Mouse (Mus musculus): Measurements from ENCODE around the gene Gm21974. TPM values are rescaled to one million over a fixed set of nuclear protein-coding genes. Genes with fewer than 3 reads are reported as not detected.
"Not testable (repeated sequence)": the region's sequence is repeated elsewhere in the genome, so short reads cannot be mapped to it uniquely, and the experiment has no call there.

The Gm21974 gene
- polyA plus RNA-seq, 1 experiment from 2014 or later: not detected

DNA sequence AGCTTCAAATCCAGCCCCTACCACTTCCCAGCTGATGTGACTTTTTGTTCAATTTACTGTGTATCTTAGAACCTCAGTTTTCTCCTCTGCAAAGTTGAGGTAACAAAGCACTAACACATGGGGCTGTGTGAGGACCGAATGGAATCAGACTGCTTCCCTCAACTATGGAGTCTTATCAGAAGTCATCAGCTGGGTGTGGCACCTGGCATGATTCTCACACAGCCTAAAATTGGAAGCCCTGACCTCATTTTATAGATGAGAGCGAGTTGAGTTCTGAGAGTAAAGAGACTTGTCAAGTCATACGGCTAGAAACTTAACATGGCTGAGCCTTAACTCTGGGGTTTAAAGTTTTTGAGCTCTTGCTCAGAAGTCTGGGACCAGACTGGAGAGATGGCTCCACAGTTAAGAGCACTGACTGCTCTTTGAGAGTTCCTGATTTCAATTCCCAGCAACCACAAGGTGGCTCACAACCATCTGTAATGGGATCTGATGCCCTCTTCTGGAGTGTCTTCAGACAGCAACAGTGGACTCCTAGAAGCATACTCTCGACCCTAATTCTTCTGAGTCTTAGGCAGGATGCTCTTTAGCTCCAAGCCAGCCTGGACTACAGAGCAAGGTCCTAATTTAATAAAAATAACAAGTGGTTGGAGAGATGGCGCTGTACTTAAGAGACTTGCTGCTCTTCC, 25.0 kb downstream of the Gm21974 start:
- Histone ChIP-seq H3K9me3 (no peaks in the 10 kb centered on the region), H3K36me3 (peaks cover 60% of the 10 kb centered on the region), H3K27ac (replicated peaks) (no peak overlapping the region), H3K27me3 (no peaks in the 10 kb centered on the region), H3K4me3 (no peak overlapping the region), H3K4me1 (replicated peaks) (peaks cover 33% of the 10 kb centered on the region), H3K4me2 (no peak overlapping the region), H3K9ac (no peak overlapping the region)
- no peak for ATAC-seq (ENCODE audit: low read depth)
- 86% methylated on average over 5 of the region's 5 CpGs for WGBS

DNA sequence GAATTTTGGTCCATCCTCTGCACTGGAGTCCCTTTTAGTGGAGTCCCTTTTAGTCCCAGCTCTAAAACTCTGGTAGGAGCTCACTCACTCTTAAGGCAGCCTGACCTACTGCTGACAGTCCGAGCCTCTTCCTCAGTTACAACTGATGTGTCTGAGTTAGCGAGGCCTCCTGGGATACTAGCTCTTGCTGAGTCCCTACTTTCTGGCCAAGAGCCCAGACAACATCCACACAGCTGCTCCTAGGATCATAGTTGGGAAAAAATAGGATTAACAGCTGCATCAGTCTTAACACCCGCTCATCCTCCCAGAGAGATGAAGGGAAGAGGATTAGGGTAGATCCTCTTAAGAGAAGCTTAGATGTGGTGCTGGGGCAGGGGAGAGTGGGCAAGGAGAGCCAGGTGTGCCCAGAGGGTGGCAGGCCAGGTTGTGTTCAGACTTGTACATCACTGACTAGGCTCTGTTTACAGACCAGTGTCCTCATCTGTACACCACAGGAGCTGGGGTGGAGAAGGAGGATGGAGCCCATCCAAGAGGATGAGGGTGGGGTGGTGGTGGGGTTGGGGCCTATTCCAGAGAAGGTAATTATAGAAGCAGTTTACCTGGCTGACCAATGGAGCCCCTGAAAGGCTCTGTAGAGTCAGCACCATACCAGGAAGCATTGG, 26.0 kb downstream of the Gm21974 start:
- WGBS: 73% methylated on average over 3 of the region's 3 CpGs
- Histone ChIP-seq H3K9me3 (no peaks in the 10 kb centered on the region), H3K9ac (no peak overlapping the region), H3K4me2 (no peak overlapping the region), H3K27me3 (no peaks in the 10 kb centered on the region), H3K4me3 (no peak overlapping the region), H3K36me3 (peaks cover 67% of the 10 kb centered on the region), H3K27ac (replicated peaks) (peak overlapping the region; percentile 64), H3K4me1 (replicated peaks) (peaks cover 29% of the 10 kb centered on the region)
- ATAC-seq (ENCODE audit: low read depth): no peak

GRCm38 (mm10) chr7:127867641-127868040, 27.6 kb downstream of the Gm21974 start:
- Histone ChIP-seq H3K36me3 (peaks cover 70% of the 10 kb centered on the region), H3K4me1 (replicated peaks) (peaks cover 12% of the 10 kb centered on the region), H3K27ac (replicated peaks) (no peak overlapping the region), H3K9ac (no peak overlapping the region), H3K9me3 (no peaks in the 10 kb centered on the region), H3K27me3 (no peaks in the 10 kb centered on the region), H3K4me3 (no peak overlapping the region), H3K4me2 (no peak overlapping the region)
- no peak for ATAC-seq (ENCODE audit: low read depth)
- 97% methylated on average over 18 of the region's 18 CpGs for WGBS

DNA sequence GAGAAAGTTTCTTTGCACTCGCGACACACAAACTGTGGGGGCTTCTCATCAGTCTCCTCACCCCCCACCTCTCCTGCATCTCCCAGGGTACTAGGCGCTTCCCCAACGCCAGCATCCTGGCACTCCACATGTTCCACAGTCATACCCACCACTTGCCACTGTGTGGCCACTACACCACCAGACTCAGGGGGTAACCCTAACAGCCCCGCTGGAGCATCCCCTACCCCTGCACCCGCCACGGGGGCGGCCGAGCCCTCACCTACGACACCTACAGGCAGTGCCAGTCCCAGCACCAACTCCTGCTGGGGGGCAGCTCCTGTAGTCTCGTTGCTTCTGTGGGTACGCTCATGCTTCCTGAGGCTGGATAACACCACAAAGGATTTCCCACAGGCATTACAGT, 28.8 kb downstream of the Gm21974 start:
- Histone ChIP-seq H3K27me3 (no peaks in the 10 kb centered on the region), H3K36me3 (peaks cover 64% of the 10 kb centered on the region), H3K4me2 (no peak overlapping the region), H3K27ac (replicated peaks) (no peak overlapping the region), H3K4me3 (no peak overlapping the region), H3K4me1 (replicated peaks) (peaks cover 12% of the 10 kb centered on the region), H3K9me3 (no peaks in the 10 kb centered on the region), H3K9ac (no peak overlapping the region)
- ATAC-seq (ENCODE audit: low read depth): no peak
- WGBS: 93% methylated on average over 12 of the region's 12 CpGs

- no peaks in the 10 kb centered on the region for H3K4me1 ChIP-seq (replicated peaks)
- WGBS: 91% methylated on average over 6 of the region's 6 CpGs
- no peak overlapping the region for H3K4me2 ChIP-seq
- no peaks in the 10 kb centered on the region for H3K9me3 ChIP-seq
- no peak overlapping the region for H3K27ac ChIP-seq (replicated peaks)
- no peaks in the 10 kb centered on the region for H3K27me3 ChIP-seq
- ATAC-seq (ENCODE audit: low read depth): no peak
- peaks cover 7% of the 10 kb centered on the region; the same call in 1 of the 2 replicates for H3K36me3 ChIP-seq
- no peak overlapping the region for H3K4me3 ChIP-seq
- no peak overlapping the region for H3K9ac ChIP-seq
These were observed 37.0 kb downstream of the Gm21974 start for GRCm38 (mm10) chr7:127858258-127858657.

- no peak for ATAC-seq (ENCODE audit: low read depth)
- Histone ChIP-seq H3K36me3 (no peaks in the 10 kb centered on the region), H3K9ac (no peak overlapping the region), H3K4me2 (no peak overlapping the region), H3K27ac (replicated peaks) (no peak overlapping the region), H3K9me3 (no peaks in the 10 kb centered on the region), H3K4me1 (replicated peaks) (no peaks in the 10 kb centered on the region), H3K4me3 (no peak overlapping the region), H3K27me3 (no peaks in the 10 kb centered on the region)
- WGBS: 76% methylated on average over 5 of the region's 5 CpGs
These were observed 44.3 kb downstream of the Gm21974 start for GRCm38 (mm10) chr7:127850906-127851305.

DNA sequence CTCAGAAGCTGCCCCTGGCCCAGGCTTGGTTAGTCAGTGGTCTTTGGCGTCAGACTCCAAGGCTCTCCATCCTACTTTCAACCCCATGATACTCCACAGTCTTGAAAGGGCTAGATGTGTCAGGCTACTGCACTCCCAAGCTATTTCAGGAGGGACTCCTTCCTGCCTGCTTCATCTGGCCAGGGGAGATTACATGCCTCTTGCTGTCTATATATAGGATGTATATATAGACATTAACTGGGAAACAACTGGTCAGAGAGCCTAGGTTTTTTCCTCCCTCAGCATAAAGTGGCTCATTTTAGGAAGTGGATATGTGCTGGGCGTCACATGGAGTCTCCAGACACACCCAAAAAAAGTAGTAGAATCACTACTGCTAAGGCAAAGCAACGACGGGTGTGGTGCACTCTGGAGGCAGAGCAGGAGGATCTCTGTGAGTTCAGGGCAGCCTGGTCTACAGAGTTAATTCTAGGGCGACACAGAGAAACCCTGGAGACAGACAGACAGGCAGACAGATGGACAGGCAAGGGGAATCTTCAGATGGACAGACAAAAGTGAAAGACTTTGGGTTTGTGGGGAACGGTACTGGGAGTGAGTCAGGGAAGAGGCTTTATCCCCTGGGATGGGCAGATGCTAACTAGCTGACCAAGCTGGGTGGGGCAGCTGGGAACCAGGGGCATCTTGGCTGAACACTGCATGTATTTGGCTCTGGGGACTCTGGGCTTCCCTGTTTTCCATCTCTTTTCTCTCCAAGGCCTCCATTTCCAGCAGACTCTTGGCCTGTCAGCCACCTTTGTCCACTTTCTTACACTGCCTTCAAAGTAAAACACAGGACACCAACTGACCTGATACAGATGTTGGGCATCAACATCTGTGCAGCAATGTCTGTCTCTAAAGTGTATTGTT, 45.0 kb downstream of the Gm21974 start:
- no peak for ATAC-seq (ENCODE audit: low read depth)
- no peak overlapping the region for H3K9ac ChIP-seq
- H3K4me3 ChIP-seq: no peak overlapping the region
- no peaks in the 10 kb centered on the region for H3K4me1 ChIP-seq (replicated peaks)
- WGBS: 80% methylated on average over 6 of the region's 6 CpGs
- no peaks in the 10 kb centered on the region for H3K9me3 ChIP-seq
- no peaks in the 10 kb centered on the region for H3K36me3 ChIP-seq
- no peak overlapping the region for H3K27ac ChIP-seq (replicated peaks)
- no peaks in the 10 kb centered on the region for H3K27me3 ChIP-seq
- no peak overlapping the region for H3K4me2 ChIP-seq

GRCm38 (mm10) chr7:127842001-127842718, 53.1 kb downstream of the Gm21974 start:
- H3K27me3 ChIP-seq: no peaks in the 10 kb centered on the region
- H3K27ac ChIP-seq (replicated peaks): peak overlapping the region; percentile 91
- peak overlapping the region; percentile 77 for H3K9ac ChIP-seq
- peak; percentile 59 for ATAC-seq (ENCODE audit: low read depth)
- H3K9me3 ChIP-seq: no peaks in the 10 kb centered on the region
- H3K4me3 ChIP-seq: peak overlapping the region; percentile 70
- WGBS: under 1% methylated on average over 40 of the region's 40 CpGs
- peak overlapping the region; percentile 99 for H3K4me2 ChIP-seq
- H3K4me1 ChIP-seq (replicated peaks): peaks cover 17% of the 10 kb centered on the region
- H3K36me3 ChIP-seq: peaks cover 6% of the 10 kb centered on the region; the same call in 1 of the 2 replicates

GRCm38 (mm10) chr7:127841340-127842000, 53.8 kb downstream of the Gm21974 start:
- no peaks in the 10 kb centered on the region for H3K27me3 ChIP-seq
- under 1% methylated on average over 44 of the region's 46 CpGs for WGBS
- peak overlapping the region; percentile 99 for H3K4me2 ChIP-seq
- H3K4me3 ChIP-seq: peak overlapping the region; percentile 70
- H3K9ac ChIP-seq: peak overlapping the region; percentile 77
- peaks cover 6% of the 10 kb centered on the region; the same call in 1 of the 2 replicates for H3K36me3 ChIP-seq
- ATAC-seq (ENCODE audit: low read depth): peak; percentile 90
- H3K27ac ChIP-seq (replicated peaks): peak overlapping the region; percentile 91
- H3K4me1 ChIP-seq (replicated peaks): peaks cover 17% of the 10 kb centered on the region
- no peaks in the 10 kb centered on the region for H3K9me3 ChIP-seq

DNA sequence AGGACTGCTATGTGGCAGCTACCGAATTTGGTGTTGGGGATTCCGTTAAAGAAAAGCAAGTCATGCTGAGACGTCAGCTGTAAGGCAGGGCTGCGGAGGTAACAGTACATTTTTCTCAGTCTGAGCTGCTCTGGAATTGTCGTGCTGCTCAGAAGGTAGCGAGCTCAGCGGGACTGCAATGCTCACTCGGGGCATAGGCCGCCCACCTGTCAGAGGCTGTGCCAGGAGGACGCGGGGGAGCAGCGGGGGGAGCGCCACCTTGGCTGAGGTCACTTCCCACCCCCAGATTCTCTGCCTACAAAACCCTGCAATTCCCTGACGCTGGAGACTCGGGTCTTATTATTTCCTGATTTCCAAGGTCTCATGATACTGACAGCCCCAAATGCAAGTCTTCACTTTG, 54.4 kb downstream of the Gm21974 start:
- peaks cover 6% of the 10 kb centered on the region; the same call in 1 of the 2 replicates for H3K36me3 ChIP-seq
- peaks cover 17% of the 10 kb centered on the region for H3K4me1 ChIP-seq (replicated peaks)
- peak overlapping the region; percentile 77 for H3K9ac ChIP-seq
- H3K9me3 ChIP-seq: no peaks in the 10 kb centered on the region
- peak overlapping the region; percentile 99 for H3K4me2 ChIP-seq
- WGBS: 5% methylated on average over 15 of the region's 15 CpGs
- H3K4me3 ChIP-seq: peak overlapping the region; percentile 70
- H3K27ac ChIP-seq (replicated peaks): peak overlapping the region; percentile 91
- peak; percentile 16; the same call in 1 of the 2 replicates for ATAC-seq (ENCODE audit: low read depth)
- no peaks in the 10 kb centered on the region for H3K27me3 ChIP-seq

DNA sequence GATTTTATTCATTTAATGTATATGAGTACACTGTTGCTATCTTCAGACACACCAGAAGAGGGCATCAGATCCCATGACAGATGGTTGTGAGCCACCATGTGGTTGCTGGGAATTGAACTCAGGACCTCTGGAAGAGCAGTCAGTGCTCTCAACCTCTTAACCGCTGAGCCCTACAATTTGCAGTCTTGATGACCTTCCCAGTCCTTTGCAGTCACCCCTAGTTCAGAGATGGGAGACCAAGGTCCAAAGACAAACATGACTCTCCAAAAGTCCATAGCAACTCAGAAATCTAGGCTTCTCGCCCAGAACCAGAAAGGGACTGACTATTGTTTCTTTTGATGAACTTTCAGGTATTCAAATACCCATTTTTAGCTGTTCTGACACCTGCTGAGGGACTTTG, 55.2 kb downstream of the Gm21974 start:
- H3K4me3 ChIP-seq; H3K27ac ChIP-seq (replicated peaks); H3K9ac ChIP-seq; H3K36me3 ChIP-seq; H3K9me3 ChIP-seq; ATAC-seq (ENCODE audit: low read depth); H3K27me3 ChIP-seq: not testable (repeated sequence)
- Histone ChIP-seq H3K4me1 (replicated peaks) (peaks cover 17% of the 10 kb centered on the region), H3K4me2 (peak overlapping the region; percentile 99)
- 90% methylated on average over 2 of the region's 2 CpGs for WGBS
